Mouse (Mus musculus) lung, adult 18-20 months (tissue): Measurements from ENCODE around the gene Sorbs1.
A peak's percentile ranks its signal among the peaks of the same experiment; 100 is the strongest.

ENCODE experiments used
- DNase-seq, 2 experiments: peaks; one replicate each; pipeline ENCODE4 v3.0.0; 2022; ENCODE audit warnings: mixed read lengths in 2 of 2

Sorbs1 gene

GRCm38 (mm10) chr19:40477445-40477941, 36.1 kb downstream of the Sorbs1 start:
- DNase-seq: peak; percentile 32 to 49

- no peak for DNase-seq
These were observed 37.1 kb downstream of the Sorbs1 start for GRCm38 (mm10) chr19:40476491-40476890.

GRCm38 (mm10) chr19:40471526-40472245, 41.9 kb downstream of the Sorbs1 start:
- DNase-seq: peak; percentile 51 to 61

GRCm38 (mm10) chr19:40469792-40470191, 43.8 kb downstream of the Sorbs1 start:
- no peak for DNase-seq

GRCm38 (mm10) chr19:40468308-40468707, 45.3 kb downstream of the Sorbs1 start:
- no peak for DNase-seq

GRCm38 (mm10) chr19:40467810-40468209, 45.8 kb downstream of the Sorbs1 start:
- DNase-seq: no peak

GRCm38 (mm10) chr19:40465339-40465738, 48.2 kb downstream of the Sorbs1 start:
- DNase-seq: no peak

- DNase-seq: no peak
These were observed 49.2 kb downstream of the Sorbs1 start for GRCm38 (mm10) chr19:40464408-40464807.

- no peak for DNase-seq
These were observed 50.7 kb downstream of the Sorbs1 start for GRCm38 (mm10) chr19:40462892-40463291.

- no peak for DNase-seq
These were observed 51.1 kb downstream of the Sorbs1 start for GRCm38 (mm10) chr19:40462481-40462880.

- no peak for DNase-seq
These were observed 51.9 kb downstream of the Sorbs1 start for GRCm38 (mm10) chr19:40461662-40462061.

GRCm38 (mm10) chr19:40460854-40461490, 52.6 kb downstream of the Sorbs1 start:
- no peak for DNase-seq

GRCm38 (mm10) chr19:40459338-40459737, 54.2 kb downstream of the Sorbs1 start:
- DNase-seq: no peak

GRCm38 (mm10) chr19:40458806-40459205, 54.8 kb downstream of the Sorbs1 start:
- peak; percentile 76 to 83 for DNase-seq

GRCm38 (mm10) chr19:40455248-40455647, 58.3 kb downstream of the Sorbs1 start:
- no peak for DNase-seq

GRCm38 (mm10) chr19:40454096-40454495, 59.5 kb downstream of the Sorbs1 start:
- DNase-seq: no peak

- no peak for DNase-seq
These were observed 61.4 kb downstream of the Sorbs1 start for GRCm38 (mm10) chr19:40452201-40452600.

- no peak for DNase-seq
These were observed 62.3 kb downstream of the Sorbs1 start for GRCm38 (mm10) chr19:40451307-40451706.

- no peak for DNase-seq
These were observed 67.1 kb downstream of the Sorbs1 start for GRCm38 (mm10) chr19:40446525-40446924.

- DNase-seq: no peak
These were observed 71.2 kb downstream of the Sorbs1 start for GRCm38 (mm10) chr19:40442377-40442776.

GRCm38 (mm10) chr19:40440951-40441350, 72.6 kb downstream of the Sorbs1 start:
- no peak for DNase-seq

GRCm38 (mm10) chr19:40438907-40439306, 74.7 kb downstream of the Sorbs1 start:
- no peak for DNase-seq

GRCm38 (mm10) chr19:40437651-40438068, 75.9 kb downstream of the Sorbs1 start:
- peak; percentile 64 to 78 for DNase-seq
